Comparison of ENCODE assay signal across 8 mouse cellular contexts in the genomic region with DNA sequence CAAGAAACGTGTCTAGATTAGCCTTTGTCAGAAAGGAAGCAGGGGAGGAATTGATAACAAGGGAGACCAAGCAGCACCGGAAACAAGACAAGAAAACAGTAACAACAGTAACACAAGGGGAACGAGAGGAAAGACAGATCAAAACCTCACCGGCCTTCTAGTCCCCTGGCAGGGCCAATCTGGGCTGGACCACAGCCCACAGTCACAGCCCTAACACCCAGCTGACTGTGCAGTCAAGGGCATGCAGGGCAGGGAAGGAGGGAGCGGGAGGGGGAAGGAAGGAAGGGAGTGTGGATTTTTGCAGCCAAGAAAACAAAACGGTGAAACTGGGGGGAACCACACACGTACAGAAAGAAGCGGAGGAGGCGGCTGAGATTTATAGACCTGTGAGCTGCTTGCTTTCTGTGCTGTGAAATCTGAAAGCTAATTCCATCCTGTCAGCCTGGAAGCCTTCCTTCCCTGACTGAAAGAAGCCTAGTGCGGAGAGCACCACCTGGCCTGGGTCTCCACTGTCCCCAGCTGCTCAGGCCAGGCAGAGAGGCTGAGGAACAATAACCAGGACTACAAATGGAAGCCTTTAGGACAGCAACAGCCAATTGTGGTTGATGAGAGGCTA. TPM values are rescaled to one million over a fixed set of nuclear protein-coding genes. Genes with fewer than 3 reads are reported as not detected.
DNase-seq lines count a peak whose midpoint lies in the region; ATAC-seq and TF ChIP-seq lines count a peak whose summit lies in the region.

No protein-coding gene starts in this region.

- no peak for TF ChIP-seq CTCF in kidney, adult 2 months (conservative IDR thresholded peaks at IDR 0.05; ENCODE audit: insufficient read depth, insufficient read length, low read depth, low read length)

- H3K4me1 ChIP-seq in kidney, adult 2 months (ENCODE audit: control insufficient read depth, insufficient read depth, low read length) = peaks cover 6% of the 10 kb centered on the region; the same call in 1 of the 2 replicates
- no peaks in the 10 kb centered on the region for H3K4me1 ChIP-seq in embryonic facial prominence, embryonic 14.5 days (ENCODE audit: control insufficient read depth, insufficient read depth, low read length)
- H3K4me1 ChIP-seq in liver, embryonic 15.5 days (replicated peaks) = peaks cover 11% of the 10 kb centered on the region; the same call in 1 of the 2 replicates

- peak overlapping the region; percentile 71 for H3K27ac ChIP-seq in kidney, adult 2 months (ENCODE audit: insufficient read depth, low read depth, low read length)
- H3K27ac ChIP-seq in embryonic facial prominence, embryonic 14.5 days (replicated peaks; ENCODE audit: low read depth, low read length) = peak overlapping the region; percentile 39; the same call in 1 of the 2 replicates
- H3K27ac ChIP-seq in liver, embryonic 15.5 days (replicated peaks) = 0 out of 2 replicates have a peak overlapping the region, but pooled peaks have one; percentile 12

- peak; percentile 56 for DNase-seq in kidney, adult 2 months
- DNase-seq in kidney, adult 18-20 months = no peak
- no peak for DNase-seq in embryonic facial prominence, embryonic 14.5 days (ENCODE audit: low spot score)
- peak; percentile 40 for DNase-seq in induced T-regulatory cell, adult 2 months (ENCODE audit: low read depth)
- DNase-seq in testis, postnatal 14 days (ENCODE audit: low spot score) = peak; percentile 45
- DNase-seq in spleen, postnatal 4 days (ENCODE audit: low spot score in 2 of 2) = no peak

- H3K4me3 ChIP-seq in kidney, adult 2 months (ENCODE audit: insufficient read depth, low read depth, low read length) = no peak overlapping the region
- H3K4me3 ChIP-seq in embryonic facial prominence, embryonic 14.5 days (ENCODE audit: low read depth, low read length) = no peak overlapping the region
- H3K4me3 ChIP-seq in liver, embryonic 15.5 days (replicated peaks) = no peak overlapping the region

- no peaks in the 10 kb centered on the region for H3K9me3 ChIP-seq in embryonic facial prominence, embryonic 14.5 days (ENCODE audit: control insufficient read depth, low read length)
- no peaks in the 10 kb centered on the region for H3K9me3 ChIP-seq in liver, embryonic 15.5 days (replicated peaks)

- no peaks in the 10 kb centered on the region for H3K36me3 ChIP-seq in kidney, adult 2 months (ENCODE audit: control insufficient read depth, insufficient read depth, low read length)
- H3K36me3 ChIP-seq in embryonic facial prominence, embryonic 14.5 days (ENCODE audit: control insufficient read depth, insufficient read depth, low read length) = peaks cover 21% of the 10 kb centered on the region
- H3K36me3 ChIP-seq in liver, embryonic 15.5 days (replicated peaks) = peaks cover 13% of the 10 kb centered on the region

- 0 out of 2 replicates have a peak overlapping the region, but pooled peaks have one; percentile 14 for H3K9ac ChIP-seq in embryonic facial prominence, embryonic 14.5 days (ENCODE audit: low read depth, low read length)
- no peak overlapping the region for H3K9ac ChIP-seq in liver, embryonic 15.5 days

- no peak for TF ChIP-seq POLR2A in kidney, adult 2 months (IDR thresholded peaks at IDR 0.05; ENCODE audit: low read depth, low read length)

- ATAC-seq in embryonic facial prominence, embryonic 14.5 days (ENCODE audit: low read depth) = no peak
- ATAC-seq in liver, embryonic 15.5 days (ENCODE audit: insufficient read depth) = no peak
- ATAC-seq in erythroblast, adult 5-6 weeks (replicated peaks; ENCODE audit: low FRiP score, poor library complexity, severe bottlenecking) = no peak

- no peak overlapping the region for H3K4me2 ChIP-seq in embryonic facial prominence, embryonic 14.5 days (ENCODE audit: low read depth, low read length)
- no peak overlapping the region for H3K4me2 ChIP-seq in liver, embryonic 15.5 days

- WGBS in kidney, adult 2 months = 33% methylated on average over 10 of the region's 10 CpGs
- 68% methylated on average over 10 of the region's 10 CpGs for WGBS in embryonic facial prominence, embryonic 14.5 days
- 30% methylated on average over 10 of the region's 10 CpGs for WGBS in liver, embryonic 15.5 days (ENCODE audit: insufficient replicate concordance)

- no peaks in the 10 kb centered on the region for H3K27me3 ChIP-seq in kidney, adult 2 months (replicated peaks; ENCODE audit: control insufficient read depth, insufficient read depth, low read length)
- H3K27me3 ChIP-seq in embryonic facial prominence, embryonic 14.5 days (replicated peaks; ENCODE audit: control insufficient read depth, insufficient read depth, low read length) = no peaks in the 10 kb centered on the region
- no peaks in the 10 kb centered on the region for H3K27me3 ChIP-seq in liver, embryonic 15.5 days

RNA-seq across cellular contexts. Expression of gene 4931414P19Rik, which starts 13.4 kb away (rescaled TPM):
- 6.5 and 8.1 TPM in 2 replicates for polyA plus RNA-seq in kidney, adult 2 months (2012; rRNA removed)
- polyA plus RNA-seq in embryonic facial prominence, embryonic 14.5 days (2014; fragmentation: Nextera tagmentation; extraction: Ambion mirVana) = 4.8 and 5.8 TPM in 2 replicates
- polyA plus RNA-seq in liver, embryonic 15.5 days (2015; fragmentation: Nextera tagmentation; extraction: Ambion mirVana) = 1.9 and 2.9 TPM in 2 replicates
- total RNA-seq in erythroblast, adult 5-6 weeks (2015; ENCODE audit: low replicate concordance) = 1.3 and 4.4 TPM in 2 replicates
- 1.0 and 1.4 TPM in 2 replicates for total RNA-seq in erythroblast, adult 5-6 weeks (2017; ENCODE audit: low replicate concordance)

RNA-seq across cellular contexts. Expression of gene Ajuba, which starts 15.1 kb away (rescaled TPM):
- 32.4 and 33.9 TPM in 2 replicates for polyA plus RNA-seq in kidney, adult 2 months (2012; rRNA removed)
- 10.7 and 11.7 TPM in 2 replicates for polyA plus RNA-seq in embryonic facial prominence, embryonic 14.5 days (2014; fragmentation: Nextera tagmentation; extraction: Ambion mirVana)
- polyA plus RNA-seq in liver, embryonic 15.5 days (2015; fragmentation: Nextera tagmentation; extraction: Ambion mirVana) = 5.6 TPM in 2 replicates
- total RNA-seq in erythroblast, adult 5-6 weeks (2015; ENCODE audit: low replicate concordance) = not detected in 2 replicates
- 0.85 TPM in 1 of 2 replicates, not detected in the other for total RNA-seq in erythroblast, adult 5-6 weeks (2017; ENCODE audit: low replicate concordance)

RNA-seq across cellular contexts. Expression of gene Psmb5, which starts 25.4 kb away (rescaled TPM):
- 244 and 276 TPM in 2 replicates for polyA plus RNA-seq in kidney, adult 2 months (2012; rRNA removed)
- polyA plus RNA-seq in embryonic facial prominence, embryonic 14.5 days (2014; fragmentation: Nextera tagmentation; extraction: Ambion mirVana) = 332 and 335 TPM in 2 replicates
- 204 and 211 TPM in 2 replicates for polyA plus RNA-seq in liver, embryonic 15.5 days (2015; fragmentation: Nextera tagmentation; extraction: Ambion mirVana)
- 47.7 and 51.0 TPM in 2 replicates for total RNA-seq in erythroblast, adult 5-6 weeks (2015; ENCODE audit: low replicate concordance)
- total RNA-seq in erythroblast, adult 5-6 weeks (2017; ENCODE audit: low replicate concordance) = 12.9 and 18.1 TPM in 2 replicates

RNA-seq across cellular contexts. Expression of gene Psmb11, which starts 28.8 kb away (rescaled TPM):
- polyA plus RNA-seq in kidney, adult 2 months (2012; rRNA removed) = not detected in 2 replicates
- polyA plus RNA-seq in embryonic facial prominence, embryonic 14.5 days (2014; fragmentation: Nextera tagmentation; extraction: Ambion mirVana) = 0.16 TPM in 1 of 2 replicates, not detected in the other
- polyA plus RNA-seq in liver, embryonic 15.5 days (2015; fragmentation: Nextera tagmentation; extraction: Ambion mirVana) = not detected in 2 replicates
- total RNA-seq in erythroblast, adult 5-6 weeks (2015; ENCODE audit: low replicate concordance) = not detected in 2 replicates
- 0.26 TPM in 1 of 2 replicates, not detected in the other for total RNA-seq in erythroblast, adult 5-6 weeks (2017; ENCODE audit: low replicate concordance)

RNA-seq across cellular contexts. Expression of gene Haus4, which starts 38.0 kb away (rescaled TPM):
- polyA plus RNA-seq in kidney, adult 2 months (2012; rRNA removed) = 9.6 and 10.0 TPM in 2 replicates
- polyA plus RNA-seq in embryonic facial prominence, embryonic 14.5 days (2014; fragmentation: Nextera tagmentation; extraction: Ambion mirVana) = 40.4 and 44.3 TPM in 2 replicates
- 33.7 and 34.1 TPM in 2 replicates for polyA plus RNA-seq in liver, embryonic 15.5 days (2015; fragmentation: Nextera tagmentation; extraction: Ambion mirVana)
- 13.0 and 30.6 TPM in 2 replicates for total RNA-seq in erythroblast, adult 5-6 weeks (2015; ENCODE audit: low replicate concordance)
- 39.4 and 42.9 TPM in 2 replicates for total RNA-seq in erythroblast, adult 5-6 weeks (2017; ENCODE audit: low replicate concordance)

Comparison
In these comparisons a context has a peak if more than half of its experiments do, and no peak if none do; other contexts are left out.
1. DNase-seq: peak in kidney, adult 2 months (single experiment), induced T-regulatory cell, adult 2 months (single experiment) and testis, postnatal 14 days (single experiment); none in kidney, adult 18-20 months (single experiment), embryonic facial prominence, embryonic 14.5 days (single experiment) and spleen, postnatal 4 days (0 of 2).
2. H3K27ac ChIP-seq: peak in every context shown above with its lines; median percentile 71 in kidney, adult 2 months; 39 in embryonic facial prominence, embryonic 14.5 days; 12 in liver, embryonic 15.5 days.